Mouse (Mus musculus): ENCODE measurements at regions not wholly inside any gene's neighbourhood (a gene's known extent, or its start where the extent isn't known, plus 50 kb on each side); places are given as distances from the start of the nearest gene placed in this dataset.
A peak's percentile ranks its signal among the peaks of the same experiment; 100 is the strongest.

DNA sequence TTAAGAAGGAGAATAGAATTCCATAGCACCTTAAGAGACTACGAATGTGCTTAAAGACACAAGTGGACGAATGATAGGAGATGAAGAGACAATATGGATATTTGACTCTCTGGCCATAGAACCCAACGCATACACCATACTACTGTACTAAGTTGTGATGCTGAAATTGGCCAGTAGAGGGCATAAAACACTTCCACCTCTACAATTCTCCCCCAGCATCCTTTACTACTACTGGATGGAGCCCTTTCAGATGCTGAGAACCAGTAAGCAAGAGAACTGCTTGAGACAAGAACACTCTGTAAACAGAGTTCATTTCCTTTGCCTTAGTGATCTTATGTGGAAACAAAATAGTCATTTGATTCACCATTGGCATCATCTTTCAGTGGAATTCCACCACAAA, 96.9 kb upstream of the Col1a2 start:
- H3K79me2 ChIP-seq (ENCODE audit: control insufficient read depth, insufficient read depth, low read length) = no peaks in the 10 kb centered on the region
- WGBS = 56% methylated on average over 3 of the region's 3 CpGs
- no peak overlapping the region for H3K4me3 ChIP-seq (ENCODE audit: insufficient read depth, low read depth, low read length)
- no peaks in the 10 kb centered on the region for H3K27me3 ChIP-seq (ENCODE audit: control insufficient read depth, insufficient read depth, low read length)
- DNase-seq (ENCODE audit: extremely low read depth, low read depth, low spot score) = no peak
- no peak overlapping the region for H3K9ac ChIP-seq (ENCODE audit: low read depth, low read length)
- no peak overlapping the region for H3K27ac ChIP-seq (replicated peaks; ENCODE audit: insufficient read depth, low read depth, low read length)
- H3K4me1 ChIP-seq (ENCODE audit: control insufficient read depth, insufficient read depth, low read length) = no peaks in the 10 kb centered on the region
- TF ChIP-seq CTCF (IDR thresholded peaks at IDR 0.05; ENCODE audit: low read depth, low read length) (peak; percentile 26; the same call in 1 of the 2 replicates), POLR2A (IDR thresholded peaks at IDR 0.05; ENCODE audit: extremely low read depth, insufficient read depth, low read length) (no peak)
- H3K36me3 ChIP-seq (ENCODE audit: control insufficient read depth, insufficient read depth, low read length) = no peaks in the 10 kb centered on the region

- Histone ChIP-seq H3K4me1 (ENCODE audit: control insufficient read depth, insufficient read depth, low read length) (no peaks in the 10 kb centered on the region), H3K27me3 (ENCODE audit: control insufficient read depth, insufficient read depth, low read length) (no peaks in the 10 kb centered on the region), H3K27ac (replicated peaks; ENCODE audit: insufficient read depth, low read depth, low read length) (no peak overlapping the region), H3K36me3 (ENCODE audit: control insufficient read depth, insufficient read depth, low read length) (no peaks in the 10 kb centered on the region), H3K79me2 (ENCODE audit: control insufficient read depth, insufficient read depth, low read length) (no peaks in the 10 kb centered on the region), H3K4me3 (ENCODE audit: insufficient read depth, low read depth, low read length) (no peak overlapping the region), H3K9ac (ENCODE audit: low read depth, low read length) (no peak overlapping the region)
- no peak for DNase-seq (ENCODE audit: extremely low read depth, low read depth, low spot score)
- WGBS = 84% methylated on average over 3 of the region's 3 CpGs
- TF ChIP-seq POLR2A (IDR thresholded peaks at IDR 0.05; ENCODE audit: extremely low read depth, insufficient read depth, low read length) (no peak), CTCF (IDR thresholded peaks at IDR 0.05; ENCODE audit: low read depth, low read length) (no peak)
Observed at GRCm38 (mm10) chr6:4413201-4413600, 91.4 kb upstream of the Col1a2 start.

DNA sequence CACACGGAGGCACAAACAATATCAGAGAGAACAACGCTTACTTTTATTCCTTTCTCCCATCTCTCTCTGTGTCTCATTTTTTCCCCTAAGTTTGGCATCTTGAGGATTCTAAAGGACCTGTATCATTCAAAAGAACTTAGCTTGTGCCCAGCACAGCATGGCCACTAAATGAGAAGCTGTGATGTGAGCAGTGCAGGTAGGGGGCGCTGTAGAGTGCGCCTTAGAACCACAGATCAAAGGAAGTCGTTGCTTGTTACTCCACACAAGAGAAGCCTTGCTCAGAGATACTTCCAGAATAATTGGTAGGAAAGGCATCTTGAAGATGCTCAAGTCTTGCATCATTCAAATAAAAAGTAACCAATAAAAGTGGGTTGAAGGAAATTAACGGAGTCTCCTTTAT, 90.4 kb upstream of the Col1a2 start:
- TF ChIP-seq CTCF (IDR thresholded peaks at IDR 0.05; ENCODE audit: low read depth, low read length) (peak; percentile 65), POLR2A (IDR thresholded peaks at IDR 0.05; ENCODE audit: extremely low read depth, insufficient read depth, low read length) (no peak)
- H3K27ac ChIP-seq (replicated peaks; ENCODE audit: insufficient read depth, low read depth, low read length) = no peak overlapping the region
- H3K79me2 ChIP-seq (ENCODE audit: control insufficient read depth, insufficient read depth, low read length) = no peaks in the 10 kb centered on the region
- no peak for DNase-seq (ENCODE audit: extremely low read depth, low read depth, low spot score)
- no peak overlapping the region for H3K4me3 ChIP-seq (ENCODE audit: insufficient read depth, low read depth, low read length)
- no peaks in the 10 kb centered on the region for H3K4me1 ChIP-seq (ENCODE audit: control insufficient read depth, insufficient read depth, low read length)
- no peak overlapping the region for H3K9ac ChIP-seq (ENCODE audit: low read depth, low read length)
- no peaks in the 10 kb centered on the region for H3K27me3 ChIP-seq (ENCODE audit: control insufficient read depth, insufficient read depth, low read length)
- no peaks in the 10 kb centered on the region for H3K36me3 ChIP-seq (ENCODE audit: control insufficient read depth, insufficient read depth, low read length)
- 37% methylated on average over 6 of the region's 6 CpGs for WGBS

GRCm38 (mm10) chr6:4415206-4415605, 89.4 kb upstream of the Col1a2 start:
- DNase-seq (ENCODE audit: extremely low read depth, low read depth, low spot score) = no peak
- Histone ChIP-seq H3K27ac (replicated peaks; ENCODE audit: insufficient read depth, low read depth, low read length) (no peak overlapping the region), H3K27me3 (ENCODE audit: control insufficient read depth, insufficient read depth, low read length) (no peaks in the 10 kb centered on the region), H3K4me3 (ENCODE audit: insufficient read depth, low read depth, low read length) (no peak overlapping the region), H3K9ac (ENCODE audit: low read depth, low read length) (no peak overlapping the region), H3K4me1 (ENCODE audit: control insufficient read depth, insufficient read depth, low read length) (no peaks in the 10 kb centered on the region), H3K79me2 (ENCODE audit: control insufficient read depth, insufficient read depth, low read length) (no peaks in the 10 kb centered on the region), H3K36me3 (ENCODE audit: control insufficient read depth, insufficient read depth, low read length) (no peaks in the 10 kb centered on the region)
- 80% methylated on average over 7 of the region's 7 CpGs for WGBS
- no peak for TF ChIP-seq POLR2A (IDR thresholded peaks at IDR 0.05; ENCODE audit: extremely low read depth, insufficient read depth, low read length)
- TF ChIP-seq CTCF (IDR thresholded peaks at IDR 0.05; ENCODE audit: low read depth, low read length) = no peak

DNA sequence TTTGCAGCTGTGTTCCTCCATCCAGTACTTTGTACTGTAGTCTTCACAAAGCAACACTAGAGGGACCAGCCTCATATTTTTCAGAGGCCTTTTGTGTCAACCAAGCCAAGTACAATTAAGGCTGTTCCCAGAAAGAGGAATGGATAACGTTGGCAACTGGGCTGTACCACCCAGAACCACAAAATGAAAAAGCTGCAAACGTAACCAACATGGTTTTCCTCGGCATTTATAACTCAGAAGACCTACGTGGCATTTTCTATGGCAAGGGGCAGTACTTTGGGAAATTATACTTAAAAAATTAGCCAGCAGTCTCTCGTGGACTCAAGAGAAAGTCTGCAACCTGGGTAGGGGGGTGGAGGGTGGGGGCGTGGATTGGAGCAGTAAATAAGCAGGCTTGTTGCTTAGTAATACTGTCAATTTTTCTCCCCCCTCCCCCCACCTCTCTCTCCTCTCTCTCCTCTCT, 87.3 kb upstream of the Col1a2 start:
- Histone ChIP-seq H3K9ac (ENCODE audit: low read depth, low read length) (no peak overlapping the region), H3K27me3 (ENCODE audit: control insufficient read depth, insufficient read depth, low read length) (no peaks in the 10 kb centered on the region), H3K27ac (replicated peaks; ENCODE audit: insufficient read depth, low read depth, low read length) (no peak overlapping the region), H3K36me3 (ENCODE audit: control insufficient read depth, insufficient read depth, low read length) (no peaks in the 10 kb centered on the region), H3K79me2 (ENCODE audit: control insufficient read depth, insufficient read depth, low read length) (no peaks in the 10 kb centered on the region), H3K4me3 (ENCODE audit: insufficient read depth, low read depth, low read length) (no peak overlapping the region), H3K4me1 (ENCODE audit: control insufficient read depth, insufficient read depth, low read length) (no peaks in the 10 kb centered on the region)
- no peak for DNase-seq (ENCODE audit: extremely low read depth, low read depth, low spot score)
- TF ChIP-seq CTCF (IDR thresholded peaks at IDR 0.05; ENCODE audit: low read depth, low read length) = no peak
- 52% methylated on average over 6 of the region's 6 CpGs for WGBS

DNA sequence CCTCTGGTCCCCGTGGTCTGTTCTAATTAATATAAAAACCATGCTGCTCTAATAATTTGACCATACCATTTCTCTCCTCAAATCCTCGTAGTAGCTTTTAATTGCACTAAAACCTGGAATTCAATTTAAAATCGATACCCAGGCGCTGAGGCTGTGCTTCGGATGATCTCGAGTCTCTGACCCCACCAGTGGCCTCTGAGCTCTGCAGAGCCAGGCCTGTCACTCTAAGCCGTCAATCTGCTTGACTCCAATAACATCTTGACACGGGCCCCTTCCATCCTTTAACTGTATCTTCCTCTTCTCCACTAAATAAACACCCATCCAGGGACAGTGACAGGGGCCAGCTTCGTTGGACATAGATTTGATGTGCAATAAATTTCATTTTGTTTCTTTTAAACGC, 86.2 kb upstream of the Col1a2 start:
- Histone ChIP-seq H3K27me3 (ENCODE audit: control insufficient read depth, insufficient read depth, low read length) (no peaks in the 10 kb centered on the region), H3K4me1 (ENCODE audit: control insufficient read depth, insufficient read depth, low read length) (no peaks in the 10 kb centered on the region), H3K79me2 (ENCODE audit: control insufficient read depth, insufficient read depth, low read length) (no peaks in the 10 kb centered on the region), H3K9ac (ENCODE audit: low read depth, low read length) (no peak overlapping the region), H3K4me3 (ENCODE audit: insufficient read depth, low read depth, low read length) (no peak overlapping the region), H3K27ac (replicated peaks; ENCODE audit: insufficient read depth, low read depth, low read length) (no peak overlapping the region), H3K36me3 (ENCODE audit: control insufficient read depth, insufficient read depth, low read length) (no peaks in the 10 kb centered on the region)
- TF ChIP-seq CTCF (IDR thresholded peaks at IDR 0.05; ENCODE audit: low read depth, low read length) (no peak), POLR2A (IDR thresholded peaks at IDR 0.05; ENCODE audit: extremely low read depth, insufficient read depth, low read length) (no peak)
- DNase-seq (ENCODE audit: extremely low read depth, low read depth, low spot score) = no peak
- 56% methylated on average over 10 of the region's 10 CpGs for WGBS

Measured in liver, adult 2 months (tissue).